In the genomic region with DNA sequence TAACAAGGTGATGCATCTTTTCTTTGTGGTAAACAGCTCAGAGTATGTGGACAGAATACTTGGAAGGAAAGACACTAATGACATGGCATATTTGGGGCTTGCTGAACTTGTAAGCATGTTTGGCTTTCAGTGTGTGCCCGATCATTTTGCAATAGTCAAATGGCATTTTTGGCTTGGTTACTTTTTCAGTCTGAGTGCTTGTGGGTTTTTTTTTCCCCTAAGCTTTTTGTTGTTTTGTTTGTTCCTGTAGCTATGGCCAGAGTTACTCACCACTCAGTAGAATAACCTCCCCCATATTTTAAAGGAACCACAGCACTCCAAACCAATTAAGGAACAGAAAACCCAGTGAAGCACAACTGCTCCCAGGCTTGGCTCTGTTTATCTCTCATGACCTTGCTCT, we compare ENCODE assay signal across 11 mouse cellular contexts.
DNase-seq lines count a peak whose midpoint lies in the region.
"Had no signal": no experiment of that assay in that cellular context is flagged by ENCODE, and none has a peak within 500 bp of the region (broad histone marks: within the 10 kb centered on the region; RNA-seq: fewer than 3 reads in every experiment).

No protein-coding gene starts in this region.

- intact Hi-C loops in heart, postnatal 14 days (cut with DNase I) = no loop called here

- DNase-seq in heart, adult 18-20 months = peak; percentile 46 to 60
- DNase-seq in heart, postnatal 14 days = no peak
- peak; percentile 64 for DNase-seq in 3134 (ENCODE audit: extremely low read depth, insufficient read length, low spot score)
- peak; percentile 92 for DNase-seq in Muller cell, postnatal 12 days (ENCODE audit: inconsistent ontology term)
- peak; percentile 80 for DNase-seq in lung, postnatal 25 days (ENCODE audit: low spot score)
- DNase-seq in cerebellum, postnatal 10 days = no peak
- no peak for DNase-seq in frontal cortex, adult 2 months (ENCODE audit: extremely low spot score in 1 of 2, low spot score in 1 of 2)
- no peak for DNase-seq in cerebellum, postnatal 4 days (ENCODE audit: low spot score in 2 of 2)
- DNase-seq: cerebellum, adult 8-10 months; kidney, adult 18-20 months; right cerebral cortex, postnatal 25 days had no signal

Comparison
In these comparisons a context has a peak if more than half of its experiments do, and no peak if none do; other contexts are left out.
1. DNase-seq: peak in heart, adult 18-20 months (2 of 2), 3134 (single experiment), Muller cell, postnatal 12 days (single experiment) and lung, postnatal 25 days (single experiment); none in heart, postnatal 14 days (0 of 2), cerebellum, postnatal 10 days (0 of 2), frontal cortex, adult 2 months (0 of 2) and cerebellum, postnatal 4 days (0 of 2).